Mouse (Mus musculus) heart, postnatal 36 days (tissue): ENCODE results near the gene Mus81. TPM values are rescaled to one million over a fixed set of nuclear protein-coding genes. Genes with fewer than 3 reads are reported as not detected.

Source experiments
- DNase-seq, 2 experiments: peaks; one replicate each; pipeline ENCODE4 v3.0.0; 2021 to 2022
- intact Hi-C: fragments of 180-260 bp; cut with DNase I; formaldehyde crosslinking; loops from one replicate; pipeline ENCODE4 v1.15.1; 2025
- total RNA-seq, 2 experiments: library from RNA; stranded (reverse); gene quantifications; 2 replicates each; pipeline ENCODE4 v1.2.3; 2021

Gene Mus81
- total RNA-seq, 2 experiments from 2014 or later = 19.6 to 23.7 TPM

DNA sequence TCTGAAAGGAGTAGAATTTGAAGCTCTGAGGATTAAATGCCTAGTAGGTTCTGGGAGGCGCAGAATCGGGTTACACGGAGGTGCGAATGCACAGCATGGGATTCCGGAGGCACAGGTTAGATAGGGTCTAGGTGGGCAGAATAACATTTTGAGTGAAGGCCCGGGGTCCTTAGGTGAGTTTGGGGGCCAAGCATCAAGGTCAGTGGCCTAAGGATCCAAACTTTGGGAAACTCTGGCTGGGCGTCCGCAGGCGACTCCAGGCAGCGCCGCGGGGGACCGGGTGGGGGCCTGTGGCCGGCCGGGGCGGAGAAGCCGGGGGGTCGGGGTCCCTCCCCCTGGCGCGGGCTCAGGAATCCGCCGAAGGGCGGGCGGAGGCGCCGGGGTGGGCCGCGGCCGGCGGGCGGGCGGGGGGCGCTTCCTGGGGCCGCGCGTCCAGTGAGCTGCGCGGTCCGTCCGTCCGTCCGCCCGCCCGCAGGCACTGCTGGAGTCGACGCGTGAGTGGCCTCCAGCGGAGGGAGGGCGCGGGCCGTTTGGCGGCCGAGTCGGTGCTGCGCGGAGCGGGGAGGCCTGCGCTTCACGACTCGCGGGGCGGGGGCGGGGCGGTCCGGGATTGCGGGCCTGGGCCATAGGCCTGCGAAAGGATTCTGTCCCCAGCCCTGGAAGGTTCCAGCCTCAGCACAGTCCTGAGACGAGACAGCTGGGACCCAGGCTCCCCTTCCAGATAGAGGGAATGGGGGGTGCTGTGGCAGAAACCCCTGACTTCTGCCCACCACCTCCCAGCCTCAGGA, 13.7 kb downstream of the Mus81 start:
- intact Hi-C loops = no loop called here
- DNase-seq = peak; percentile 46 to 65

DNA sequence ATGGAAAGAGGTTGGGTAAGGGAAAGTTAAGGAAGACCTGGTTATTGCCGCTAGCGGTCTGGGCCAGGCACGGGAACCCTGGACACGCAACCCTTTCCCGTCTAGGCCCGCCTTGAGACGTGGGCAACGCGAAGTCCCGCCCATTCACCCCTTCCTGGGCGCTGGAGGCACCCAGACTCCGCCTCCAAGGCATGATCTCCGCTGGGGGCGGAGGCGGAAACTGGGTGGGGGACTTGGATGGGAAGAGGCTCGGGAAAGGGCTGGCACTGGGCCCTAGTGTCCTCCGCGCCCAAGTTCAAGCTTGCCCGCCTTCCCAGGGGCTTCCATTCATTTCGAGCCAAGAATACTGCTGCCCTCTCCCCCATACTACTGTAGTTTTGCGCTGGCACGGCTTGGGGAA, 14.5 kb downstream of the Mus81 start, which contains the start of gene Efemp2:
Gene Efemp2 (plus strand): TSS at position 235 of the 400 bp plus-strand sequence.
- intact Hi-C loops = no loop called here

DNA sequence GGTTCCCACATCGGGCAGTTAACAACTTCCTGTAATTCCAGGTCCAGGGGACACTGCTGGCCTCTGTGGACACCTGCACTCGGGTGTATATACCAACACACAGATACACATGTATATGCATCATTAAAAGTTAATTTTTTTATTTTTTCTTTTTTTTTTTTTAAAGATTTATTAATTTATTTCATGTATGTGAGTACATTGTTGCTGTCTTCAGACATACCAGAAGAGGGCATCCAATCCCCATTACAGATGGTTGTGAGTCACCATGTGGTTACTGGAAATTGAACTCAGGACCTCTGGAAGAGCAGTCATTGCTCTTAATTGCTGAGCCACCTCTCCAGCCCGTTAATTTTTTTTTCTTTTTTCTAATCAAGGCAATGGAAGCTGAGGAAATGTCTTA, 15.3 kb downstream of the Mus81 start:
- intact Hi-C loops = no loop called here

More for the DNA sequence above, 14.5 kb downstream of the Mus81 start, which contains the start of gene Efemp2:
- peak; percentile 82 to 84 for DNase-seq

DNA sequence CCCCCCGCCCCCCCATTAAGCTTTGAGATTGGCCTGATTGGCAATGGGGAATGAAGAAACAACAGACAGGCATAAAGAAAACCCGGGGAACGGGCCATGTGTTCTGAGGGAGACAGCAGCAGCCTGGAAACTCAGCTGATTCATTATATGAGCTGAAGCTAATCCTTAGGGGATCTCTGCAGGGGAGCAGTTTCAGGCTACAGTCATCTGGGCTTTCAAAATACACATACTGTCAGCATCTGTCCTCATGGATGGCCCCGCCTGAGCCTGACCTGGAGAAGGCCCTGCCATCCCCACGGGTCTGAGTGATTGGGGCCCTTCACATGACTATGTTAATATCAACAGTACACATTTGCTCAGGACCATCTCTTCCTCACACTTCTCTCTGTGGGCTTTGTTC, 16.4 kb downstream of the Mus81 start:
- intact Hi-C loops = no loop called here
- DNase-seq = no peak

More for the DNA sequence above, 15.3 kb downstream of the Mus81 start:
- no peak for DNase-seq

DNA sequence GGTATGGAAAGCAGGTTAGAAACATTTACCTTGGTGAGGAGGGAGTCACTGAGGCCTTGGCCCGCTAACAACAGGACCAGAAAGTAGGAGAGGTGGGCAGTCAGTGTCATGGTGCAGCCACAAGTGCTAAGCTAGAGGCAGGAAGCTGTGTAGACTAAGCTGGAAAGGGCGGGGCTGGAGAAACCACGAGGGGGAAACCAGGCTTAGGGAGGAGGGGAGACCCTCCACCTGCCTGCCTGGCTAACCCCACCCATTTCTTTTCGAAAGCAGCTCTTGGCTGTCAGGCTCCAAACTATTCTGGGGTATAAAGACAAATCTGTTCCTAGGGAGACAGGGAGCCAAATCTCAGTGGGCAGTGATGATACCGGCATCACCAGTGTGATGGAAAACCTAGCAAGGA, 19.8 kb downstream of the Mus81 start, which contains the start of gene Ctsw:
Gene Ctsw (minus strand): TSS at position 134 of the 400 bp plus-strand sequence.
- no peak for DNase-seq
- intact Hi-C loops = no loop called here

DNA sequence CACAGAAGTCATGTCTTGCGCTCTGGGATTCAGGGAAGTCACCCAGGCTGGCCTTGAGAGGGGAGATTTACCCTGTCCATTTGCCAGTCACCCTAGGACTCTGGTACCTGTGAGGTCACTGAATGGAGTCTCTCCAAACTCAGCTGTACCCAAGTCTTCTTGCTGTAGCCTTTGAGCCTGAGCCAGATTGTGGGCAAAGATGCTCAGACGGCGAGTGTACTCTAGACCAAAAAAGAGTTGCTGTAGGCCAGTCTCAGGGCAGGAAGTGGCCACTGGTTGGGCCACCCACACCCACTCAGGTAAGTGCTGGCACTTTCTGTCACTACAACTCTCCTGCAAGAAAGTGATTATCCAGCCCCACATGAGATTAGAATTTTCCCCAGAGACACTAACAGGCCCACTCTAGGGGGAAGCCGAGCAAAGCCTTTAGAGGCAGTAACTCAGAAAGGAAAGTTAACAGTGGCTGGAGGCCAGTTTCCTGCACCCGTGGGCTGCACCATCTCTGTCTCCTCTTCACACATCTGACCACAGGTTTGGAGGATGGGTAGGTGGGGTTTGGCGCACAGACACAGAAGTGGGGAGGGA, 21.2 kb downstream of the Mus81 start:
- intact Hi-C loops = no loop called here
- DNase-seq = no peak

DNA sequence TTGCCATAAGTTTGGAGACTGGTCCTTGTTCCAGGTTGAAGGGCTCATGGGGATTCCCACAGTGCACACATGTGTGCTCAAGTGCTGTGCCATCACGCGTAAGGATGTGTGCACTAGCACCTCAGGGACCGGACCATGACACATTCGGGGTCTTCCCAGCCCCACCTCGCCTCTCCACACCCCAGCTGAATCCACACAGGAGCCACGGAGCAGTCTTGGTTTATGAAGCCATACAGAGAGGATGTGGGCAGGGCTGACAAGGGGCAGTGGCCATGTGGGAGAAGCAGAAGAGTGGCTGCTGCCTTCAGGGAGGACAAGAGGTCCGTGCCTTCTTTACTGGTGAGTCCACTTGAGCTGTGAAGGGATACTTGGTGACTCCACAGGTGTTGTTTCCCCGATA, 23.2 kb downstream of the Mus81 start:
- intact Hi-C loops = loop anchor here (2.0 kb wide), 1 partner anchor 22 kb away; no protein-coding TSS in a partner anchor
- no peak for DNase-seq

DNA sequence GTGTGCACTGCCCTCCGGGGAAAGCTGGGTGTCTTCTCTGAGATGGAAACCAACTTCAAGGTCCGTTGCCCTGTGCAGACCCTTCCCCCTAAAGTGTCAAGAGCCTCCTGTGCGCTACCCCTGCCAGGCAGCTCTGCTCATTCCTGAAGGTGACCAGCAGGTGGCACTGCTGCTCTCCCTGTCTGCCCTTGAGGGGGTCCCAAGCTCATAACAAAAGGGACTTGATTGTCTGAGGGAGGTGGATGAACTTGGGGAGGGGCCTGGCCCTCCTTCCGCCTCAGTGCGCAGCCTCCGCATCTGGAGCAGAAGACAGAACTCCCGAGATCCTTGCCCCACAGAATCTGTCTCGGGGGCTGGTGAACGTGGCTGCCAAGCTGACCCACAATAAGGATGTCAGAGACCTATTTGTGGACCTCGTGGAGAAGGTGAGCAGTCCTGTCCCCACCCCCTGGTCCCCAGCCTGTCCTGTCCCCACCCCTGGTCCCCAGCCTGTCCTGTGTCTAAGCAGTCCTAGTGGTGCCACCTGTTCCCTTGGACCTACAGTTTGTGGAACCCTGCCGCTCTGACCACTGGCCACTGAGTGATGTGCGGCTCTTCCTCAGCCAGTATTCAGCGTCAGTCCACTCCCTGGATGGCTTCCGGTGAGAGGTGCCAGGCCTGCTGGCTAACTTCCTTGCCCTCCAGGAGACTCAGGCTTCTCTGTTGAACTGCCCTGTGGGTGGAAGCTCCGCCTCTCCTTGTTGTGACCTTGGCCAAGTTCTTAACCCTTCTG, 24.2 kb downstream of the Mus81 start:
- intact Hi-C loops = loop anchor here (2.0 kb wide), 1 partner anchor 23 kb away; no protein-coding TSS in a partner anchor
- peak; percentile 64 to 65 for DNase-seq

DNA sequence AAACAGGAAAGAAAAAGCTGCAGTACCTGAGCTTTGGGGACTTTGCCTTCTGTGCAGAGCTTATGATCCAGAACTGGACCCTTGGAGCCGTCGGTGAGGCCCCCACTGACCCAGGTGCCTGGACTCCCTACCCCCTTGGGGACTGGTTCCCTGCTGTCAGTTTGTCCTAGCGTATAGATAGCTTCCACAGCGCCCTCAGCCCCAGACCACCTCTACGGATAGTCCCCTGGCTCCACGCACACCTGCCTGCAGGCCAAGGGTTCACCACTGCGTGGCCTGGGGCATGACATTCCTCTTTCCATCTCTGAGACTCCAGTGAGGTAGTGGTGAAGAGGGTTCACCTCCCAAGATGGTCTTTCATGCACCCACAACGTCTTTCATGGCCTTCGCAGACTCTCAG, 25.0 kb downstream of the Mus81 start:
- DNase-seq = no peak
- intact Hi-C loops = no loop called here

DNA sequence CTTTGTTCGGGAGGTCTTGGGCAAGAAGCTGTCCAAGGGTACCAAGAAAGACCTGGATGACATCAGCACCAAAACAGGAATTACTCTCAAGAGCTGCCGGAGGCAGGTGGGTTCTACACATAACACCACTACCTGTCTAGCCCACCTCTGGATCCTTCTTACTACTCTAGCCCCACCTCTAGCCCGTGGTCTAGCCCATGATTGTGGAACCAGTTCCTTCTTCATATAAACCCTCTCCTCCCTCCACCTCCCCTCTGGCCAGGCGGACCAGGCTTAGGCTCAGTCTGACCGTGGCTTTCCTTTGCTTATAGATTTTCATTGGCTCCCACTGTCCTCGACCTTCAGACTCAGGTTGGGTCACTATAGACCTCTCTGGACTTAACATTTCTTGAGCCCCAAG, 26.8 kb downstream of the Mus81 start:
- no peak for DNase-seq
- intact Hi-C loops = no loop called here

DNA sequence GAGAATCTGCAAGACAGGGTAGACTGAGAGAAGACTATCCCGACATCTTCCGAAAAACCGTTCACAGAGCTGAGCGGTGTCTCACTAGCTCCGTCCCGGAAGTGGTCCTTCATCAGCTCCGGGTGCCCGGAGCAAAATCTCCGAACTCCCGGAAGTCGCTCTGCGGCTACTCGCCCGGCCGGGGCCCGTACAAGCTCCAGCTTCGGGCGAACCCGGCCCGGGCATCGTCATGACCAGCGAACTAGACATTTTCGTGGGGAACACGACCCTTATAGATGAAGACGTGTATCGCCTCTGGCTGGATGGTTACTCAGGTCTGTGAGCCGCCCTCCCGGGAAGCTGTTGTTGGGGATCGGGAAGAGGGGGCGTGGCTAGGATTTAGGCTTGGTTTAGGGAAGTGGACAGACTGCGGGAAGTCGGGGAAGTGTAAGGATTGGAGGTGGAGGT, 27.7 kb downstream of the Mus81 start, which contains the start of gene Fibp:
Gene Fibp (plus strand): TSS at position 151 of the 447 bp plus-strand sequence.
- DNase-seq = peak; percentile 87 to 93
- intact Hi-C loops = no loop called here

DNA sequence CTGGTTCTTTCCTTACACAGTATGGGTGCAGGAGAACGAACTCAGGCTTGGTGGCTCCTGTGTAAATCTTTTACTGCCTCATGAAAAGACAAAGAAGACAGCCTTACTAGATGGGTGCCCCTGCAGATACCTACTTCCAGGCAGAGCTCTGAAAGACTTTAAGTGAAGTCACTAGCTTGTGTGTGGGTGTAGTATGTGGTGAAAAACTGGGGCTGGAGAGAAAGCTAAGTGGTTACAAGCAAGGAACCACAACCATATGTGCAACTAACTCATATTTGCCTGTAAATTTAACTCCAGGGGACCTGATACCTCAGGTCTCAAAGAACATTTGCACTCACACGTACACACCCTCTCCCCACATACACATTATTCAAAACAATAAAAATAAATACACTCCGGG, 28.3 kb downstream of the Mus81 start:
- no peak for DNase-seq
- intact Hi-C loops = no loop called here

DNA sequence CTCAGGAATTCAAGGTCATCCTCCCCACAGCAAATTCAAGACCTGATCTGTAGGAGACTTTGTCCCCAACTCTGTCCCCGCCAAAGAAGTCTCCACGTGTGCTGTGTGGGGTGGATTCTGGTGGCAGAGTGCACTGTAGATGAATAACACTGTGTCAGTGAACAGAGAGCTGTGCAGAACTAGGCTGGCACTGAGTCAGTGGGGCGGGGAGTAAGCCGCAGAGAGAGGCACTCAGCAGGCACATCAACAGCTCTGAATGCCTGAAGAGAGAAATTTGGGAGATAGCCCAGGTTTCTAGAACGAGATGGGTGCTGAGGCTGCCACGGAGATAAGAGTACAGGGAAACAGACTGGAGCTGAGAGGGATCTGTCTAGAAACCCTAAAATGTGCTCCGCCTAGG, 29.2 kb downstream of the Mus81 start:
- no peak for DNase-seq
- intact Hi-C loops = no loop called here

DNA sequence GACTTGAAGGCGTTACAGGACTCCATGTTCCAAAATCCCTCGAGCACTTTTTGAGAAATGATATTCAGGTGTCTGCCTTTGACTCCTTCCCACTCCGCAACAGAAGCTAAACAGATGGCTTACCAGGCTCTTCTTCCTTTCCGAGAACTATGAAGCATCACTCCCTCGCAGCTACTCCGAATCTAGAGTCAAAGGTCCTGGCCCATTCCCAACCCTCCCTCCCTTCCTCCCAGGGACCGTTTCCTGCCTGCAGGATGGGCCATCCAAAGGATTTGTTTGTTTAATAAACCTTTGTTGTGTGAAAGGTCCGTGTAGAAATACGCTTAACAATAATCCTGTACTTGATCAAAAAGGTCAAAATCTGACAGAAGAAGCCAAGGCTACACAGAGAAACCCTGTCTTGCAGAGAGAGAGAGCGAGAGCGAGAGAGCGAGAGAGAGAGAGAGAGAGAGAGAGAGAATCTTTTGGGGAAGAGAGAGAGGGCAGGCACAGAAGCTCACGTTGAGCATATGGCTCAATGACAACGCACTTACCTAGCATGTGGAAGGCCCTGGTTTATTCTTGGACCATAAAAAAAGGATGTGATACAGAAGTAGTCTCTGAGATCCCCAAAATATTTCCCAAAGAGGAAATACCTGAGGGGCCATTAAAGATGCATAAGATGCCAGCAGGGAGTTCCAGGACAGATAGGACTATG, 30.3 kb downstream of the Mus81 start, which contains the start of gene Ccdc85b:
Gene Ccdc85b (minus strand): TSS at position 149 of the 697 bp plus-strand sequence.
- no peak for DNase-seq
- intact Hi-C loops = no loop called here

DNA sequence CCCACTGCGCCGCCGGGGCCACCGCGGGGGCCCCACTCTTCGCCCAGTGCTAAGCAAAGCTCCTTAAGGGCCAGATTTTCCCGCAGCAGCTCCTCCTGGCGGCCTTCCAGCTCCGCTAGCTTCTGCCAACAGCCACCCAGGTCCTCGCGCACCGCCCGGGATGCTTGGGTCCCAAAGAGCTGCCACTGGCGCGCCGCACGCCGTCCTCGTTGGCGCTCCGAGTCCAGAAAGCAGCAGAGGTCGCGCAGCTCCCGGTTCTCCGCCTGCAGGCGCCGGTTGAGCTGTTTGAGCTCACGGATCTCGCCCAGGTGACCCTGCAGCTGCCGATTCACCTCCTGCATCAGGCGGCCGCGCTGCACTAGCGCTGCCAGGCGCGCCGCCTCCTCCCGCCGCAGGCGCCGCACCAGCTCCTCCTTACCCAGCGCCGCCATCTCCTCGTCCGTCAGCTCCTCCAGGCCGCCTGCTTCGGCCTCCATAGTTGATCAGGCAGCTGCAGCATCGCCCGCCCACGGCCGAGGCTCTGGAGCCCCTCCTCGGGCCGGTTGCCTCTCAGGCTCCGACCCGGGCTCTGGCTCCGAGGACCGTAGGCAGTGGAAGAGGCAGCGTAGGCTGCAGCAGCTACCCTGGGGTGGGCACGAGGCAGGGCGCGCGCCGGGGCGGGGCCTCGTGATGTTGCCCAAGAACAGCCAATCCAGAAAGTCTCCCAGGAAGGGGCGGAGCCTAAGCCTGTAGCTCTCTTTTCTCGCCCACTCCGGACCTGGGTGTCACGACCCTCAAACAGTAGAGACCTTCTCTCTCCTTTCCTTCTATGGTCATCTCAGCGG, 31.1 kb downstream of the Mus81 start:
- DNase-seq = peak; percentile 94 to 95
- intact Hi-C loops = no loop called here

DNA sequence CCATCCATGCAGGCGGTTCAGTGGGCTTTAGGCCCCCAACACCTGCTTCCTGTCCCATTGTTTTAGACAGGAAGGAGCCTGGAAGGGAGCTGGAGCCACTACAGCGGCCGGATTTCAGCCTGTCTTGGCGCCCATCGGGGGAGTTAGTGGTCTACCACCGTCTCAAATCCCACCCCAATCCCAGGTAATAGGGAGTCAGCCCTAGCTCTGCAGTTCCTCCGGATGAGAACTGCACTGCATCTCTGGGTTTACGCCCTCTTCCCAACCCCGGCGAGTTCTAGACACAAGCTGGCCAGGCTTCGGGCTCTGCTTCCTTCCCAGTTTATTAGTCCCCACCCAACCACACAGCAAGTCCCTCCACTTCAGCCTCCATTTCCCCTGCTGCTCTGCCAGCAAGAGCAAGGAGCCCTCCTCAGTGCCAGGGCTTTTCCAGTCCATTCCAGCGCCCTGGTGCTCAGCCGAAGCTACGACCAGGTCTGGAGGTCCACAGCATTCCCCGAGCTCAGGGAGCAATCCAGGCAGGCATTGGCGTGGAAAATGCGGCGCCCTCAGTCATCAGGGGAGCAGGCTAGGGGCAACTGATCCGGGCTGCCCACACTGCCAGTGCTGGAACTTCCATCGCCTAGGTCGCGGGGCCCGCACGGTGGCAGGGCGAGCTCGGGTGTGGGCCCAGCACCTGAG, 31.8 kb downstream of the Mus81 start:
- intact Hi-C loops = no loop called here
- peak; percentile 55 to 70 for DNase-seq

DNA sequence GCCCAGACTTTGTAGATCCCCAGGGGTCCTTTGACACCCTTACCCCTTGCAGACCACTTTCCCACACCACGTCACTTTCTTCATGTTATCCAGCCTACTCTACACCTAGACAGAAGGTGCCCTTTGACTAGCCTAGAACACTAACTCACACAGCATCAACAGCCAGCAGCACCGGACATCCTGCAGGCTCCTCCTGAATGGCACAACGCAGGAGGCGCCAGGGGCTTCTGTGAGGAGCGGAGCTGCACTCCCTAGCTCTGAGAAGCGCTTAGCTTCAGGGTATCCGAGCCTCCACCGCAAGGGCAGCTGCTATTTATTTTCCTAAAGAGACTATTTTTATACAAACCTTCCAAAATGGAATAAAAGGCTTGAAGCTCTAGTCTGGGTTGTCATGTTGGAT, 32.6 kb downstream of the Mus81 start:
- DNase-seq = no peak
- intact Hi-C loops = loop anchor here (1.0 kb wide), 1 partner anchor 22 kb away; no protein-coding TSS in a partner anchor

DNA sequence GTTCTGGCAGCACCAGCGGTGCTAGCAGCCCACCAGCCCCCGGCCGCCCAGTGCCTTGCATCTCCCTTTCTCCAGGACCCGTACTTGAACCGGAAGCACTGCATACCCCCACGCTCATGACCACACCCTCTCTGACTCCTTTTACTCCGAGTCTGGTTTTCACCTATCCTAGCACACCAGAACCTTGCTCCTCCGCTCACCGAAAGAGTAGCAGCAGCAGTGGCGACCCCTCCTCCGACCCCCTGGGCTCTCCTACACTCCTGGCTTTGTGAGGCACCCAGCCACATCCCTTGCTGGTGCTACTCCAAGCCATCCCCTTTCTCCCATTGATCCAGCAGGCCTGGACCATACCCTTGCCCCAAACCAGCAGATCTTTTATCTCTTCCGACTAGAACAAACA, 33.2 kb downstream of the Mus81 start:
- no peak for DNase-seq

DNA sequence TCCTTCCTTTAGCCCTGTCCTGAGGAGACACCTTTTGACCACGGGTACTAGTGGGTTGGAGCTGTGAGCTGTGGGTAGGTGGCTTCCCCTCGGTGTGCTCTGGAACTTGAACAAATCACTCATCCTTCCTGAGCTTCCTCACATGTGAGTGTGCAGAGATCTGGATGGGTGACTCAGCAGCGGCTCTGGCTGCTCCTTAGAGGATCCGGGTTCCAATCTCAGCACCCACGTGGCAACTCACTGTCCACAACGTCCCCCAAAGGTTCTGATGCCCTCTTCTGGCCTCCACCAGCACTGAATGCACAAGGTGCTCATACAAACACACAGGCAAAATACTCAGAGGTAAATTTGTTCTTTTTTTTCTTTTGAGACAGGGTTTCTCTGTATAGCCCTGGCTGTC, 36.4 kb downstream of the Mus81 start:
- DNase-seq = no peak
- intact Hi-C loops = no loop called here

More for the DNA sequence above, 33.2 kb downstream of the Mus81 start:
- intact Hi-C loops = loop anchor here (1.0 kb wide), 1 partner anchor 22 kb away; no protein-coding TSS in a partner anchor
